Mouse (Mus musculus) thymus, postnatal 14 days (tissue): Measurements from ENCODE around the gene Slc27a1.
A peak's percentile ranks its signal among the peaks of the same experiment; 100 is the strongest.

Source experiments
- DNase-seq: peaks from one replicate; pipeline ENCODE4 v3.0.0; 2021

Slc27a1 gene

DNA sequence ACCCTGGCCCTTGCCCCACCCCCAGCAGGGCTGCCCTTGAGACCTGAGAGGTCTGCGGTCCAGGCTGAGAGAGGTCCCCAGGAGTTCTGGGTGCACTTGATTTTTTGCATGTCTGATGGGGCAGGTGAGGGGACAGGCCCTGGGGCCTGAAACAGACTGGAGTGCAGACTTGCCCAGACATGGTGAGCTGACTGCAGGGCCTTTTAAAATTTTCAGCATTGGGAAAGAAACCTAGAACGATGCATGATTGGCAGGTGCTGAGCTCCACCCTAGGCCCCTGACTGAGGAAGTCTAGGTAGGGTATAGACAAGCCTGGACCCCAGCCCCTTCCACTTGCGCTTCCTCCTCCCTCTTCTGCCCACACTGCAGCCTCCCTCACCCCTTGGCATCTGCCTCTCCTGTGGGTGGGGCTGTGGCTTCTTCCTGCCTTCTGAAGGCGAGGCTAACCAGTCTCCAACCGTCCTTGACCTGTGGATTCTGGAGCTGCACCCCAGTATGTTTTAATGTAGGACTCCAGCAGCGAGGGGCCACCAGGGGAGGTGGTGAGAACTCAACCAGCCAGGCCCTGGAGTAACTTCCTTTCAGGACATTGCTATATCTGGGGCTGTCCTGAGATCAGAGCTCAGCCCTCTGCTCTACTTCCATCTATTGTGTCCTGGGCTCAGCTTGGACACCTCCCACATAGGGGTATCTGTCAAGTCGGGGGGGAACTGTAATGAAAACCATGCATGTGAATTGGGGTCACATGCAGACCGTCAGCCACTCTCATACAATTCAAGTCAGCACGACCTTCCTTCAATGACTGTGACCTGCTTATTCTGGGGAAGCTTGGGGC lies 58.8 kb downstream of the Slc27a1 start:
- peak; percentile 23 for DNase-seq

DNA sequence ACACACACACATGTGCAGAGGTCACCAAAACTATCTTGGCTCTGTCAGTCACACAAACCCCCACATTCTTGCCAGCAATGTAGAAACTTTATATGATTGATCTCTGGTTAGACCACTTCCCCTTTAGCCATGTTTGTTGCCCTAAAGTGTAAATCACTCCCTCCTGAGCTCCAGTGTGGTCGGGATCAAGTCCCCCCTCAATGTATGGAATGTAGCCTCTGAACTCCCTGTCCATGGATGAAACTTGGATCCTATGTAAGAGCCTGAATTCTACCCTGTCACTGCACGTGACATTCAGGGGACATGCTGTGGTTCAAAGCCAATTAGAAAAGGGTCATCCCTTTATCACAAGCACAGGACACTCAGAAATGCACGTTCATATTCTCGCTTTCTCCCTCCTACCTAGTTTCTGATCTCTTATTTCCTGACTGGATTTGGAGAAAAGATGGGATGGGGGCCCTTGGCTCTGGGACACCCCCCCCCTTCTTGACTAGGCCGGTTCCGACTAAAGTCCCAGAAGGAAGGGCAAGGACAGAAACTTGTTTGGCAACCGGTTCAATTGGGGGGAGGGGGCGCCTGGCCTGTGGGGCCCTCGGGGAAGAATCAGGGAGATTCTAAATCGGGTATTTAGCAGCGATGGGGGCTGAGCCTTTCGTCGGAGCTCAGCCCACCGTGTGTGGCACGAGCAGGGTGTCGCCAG lies 59.9 kb downstream of the Slc27a1 start:
- DNase-seq, result no peak

DNA sequence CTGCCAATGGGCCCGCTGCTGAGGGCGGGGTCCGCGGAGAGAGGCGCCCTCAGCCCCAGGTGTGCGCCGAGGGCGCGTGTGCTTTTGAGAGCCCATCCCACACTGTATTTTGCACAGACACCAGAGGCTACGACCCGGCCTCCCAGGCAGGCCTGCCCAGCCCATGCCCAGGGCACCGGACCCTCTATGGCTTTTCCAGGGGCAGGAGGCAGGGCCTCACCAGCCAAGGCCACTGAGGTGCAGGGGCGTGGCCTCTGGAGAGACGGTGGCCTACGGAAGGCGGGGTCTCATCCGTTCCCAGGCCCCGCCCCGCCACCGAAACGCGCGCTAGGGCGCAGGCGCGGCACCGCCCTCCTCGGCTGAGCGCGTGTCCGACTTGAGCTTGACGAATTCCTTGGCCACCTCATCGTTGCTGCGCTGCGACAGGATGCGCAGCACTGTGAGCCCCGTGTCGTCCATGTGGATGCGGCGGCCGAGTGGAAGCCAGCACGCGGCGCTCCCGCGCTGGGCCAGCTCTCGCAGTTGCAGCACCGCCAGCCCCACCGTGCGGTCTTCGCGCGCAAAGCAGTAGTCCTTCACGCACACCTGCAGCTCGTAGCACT lies 60.5 kb downstream of the Slc27a1 start:
- DNase-seq, result peak; percentile 94

DNA sequence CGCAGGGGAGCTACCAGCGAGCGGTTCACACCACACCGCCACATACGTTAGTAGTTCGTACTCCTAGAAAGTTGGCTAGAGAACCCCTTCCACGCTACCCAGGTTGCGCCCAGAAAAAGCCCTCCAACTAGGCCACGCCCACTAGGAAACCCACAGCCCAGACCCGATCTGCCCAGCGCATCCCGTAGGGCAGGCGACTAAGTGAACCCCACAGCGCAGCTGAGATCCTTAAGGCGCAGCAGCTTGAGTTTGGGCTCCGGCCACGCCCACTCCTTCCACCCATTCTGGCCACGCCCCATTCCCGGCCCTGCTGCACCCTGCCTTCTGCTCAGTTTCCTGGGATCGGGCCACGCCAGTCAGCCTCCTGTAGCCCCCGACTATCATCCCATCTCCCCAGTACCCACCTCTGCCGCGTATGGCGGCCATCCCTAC lies 61.1 kb downstream of the Slc27a1 start:
- DNase-seq, result peak; percentile 70

DNA sequence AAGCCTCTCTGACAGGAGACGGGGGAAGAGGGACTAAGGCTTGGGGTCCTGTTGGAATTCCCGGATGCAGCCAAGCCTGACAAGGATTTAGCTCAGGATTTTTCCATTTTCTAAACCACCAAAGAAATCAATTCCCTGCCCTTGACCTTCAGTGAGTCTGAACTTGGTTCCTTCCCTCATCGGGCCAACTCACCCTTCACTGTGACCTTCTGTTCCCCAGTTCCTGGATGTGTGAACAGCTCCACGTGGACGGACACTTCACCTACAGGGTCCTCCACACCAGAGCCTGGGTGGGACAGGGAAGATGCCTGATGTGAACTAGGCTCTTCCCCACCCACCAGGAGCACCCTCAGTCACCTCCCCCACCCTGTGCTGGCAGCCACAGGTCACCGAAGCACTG lies 62.1 kb downstream of the Slc27a1 start:
- no peak for DNase-seq

DNA sequence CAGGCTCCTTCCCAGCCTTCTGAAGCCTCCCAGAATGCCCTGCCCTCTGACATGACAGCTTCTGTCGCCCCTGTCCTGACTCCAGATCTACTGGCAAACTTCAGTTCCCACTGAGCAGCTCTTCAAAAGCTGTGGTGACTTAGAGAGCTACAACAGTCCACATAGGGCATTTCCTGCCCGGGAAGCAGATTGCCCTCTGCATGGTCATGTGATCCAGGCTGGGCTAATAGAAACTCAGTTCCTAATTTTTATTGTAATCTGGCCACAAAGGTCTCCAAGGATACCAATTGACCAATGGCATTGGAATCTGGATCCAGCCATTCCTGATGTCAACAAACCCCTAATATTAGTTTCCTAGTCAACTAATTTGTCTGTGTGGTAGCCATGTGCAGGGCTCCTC lies 63.2 kb downstream of the Slc27a1 start:
- no peak for DNase-seq

DNA sequence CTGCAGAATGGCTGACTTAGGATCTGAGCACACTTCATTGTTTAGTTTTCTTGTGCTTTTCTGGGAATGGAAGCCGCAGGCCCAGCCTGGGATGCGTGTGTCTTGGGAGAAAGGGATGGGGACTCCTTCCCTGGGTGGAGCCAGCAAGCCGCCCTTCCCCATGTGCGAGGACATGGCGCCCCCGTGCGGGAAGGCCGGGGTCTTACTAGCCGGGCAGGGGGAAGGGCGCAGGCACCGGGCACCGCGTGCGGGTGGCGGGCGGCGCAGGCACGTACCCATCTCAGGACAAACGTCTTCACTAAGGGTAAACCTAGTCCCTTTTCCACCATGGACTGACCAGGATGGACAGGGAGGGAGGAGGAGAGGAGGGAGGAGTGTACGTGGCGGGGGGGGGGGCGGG lies 64.5 kb downstream of the Slc27a1 start:
- DNase-seq, result peak; percentile 90

DNA sequence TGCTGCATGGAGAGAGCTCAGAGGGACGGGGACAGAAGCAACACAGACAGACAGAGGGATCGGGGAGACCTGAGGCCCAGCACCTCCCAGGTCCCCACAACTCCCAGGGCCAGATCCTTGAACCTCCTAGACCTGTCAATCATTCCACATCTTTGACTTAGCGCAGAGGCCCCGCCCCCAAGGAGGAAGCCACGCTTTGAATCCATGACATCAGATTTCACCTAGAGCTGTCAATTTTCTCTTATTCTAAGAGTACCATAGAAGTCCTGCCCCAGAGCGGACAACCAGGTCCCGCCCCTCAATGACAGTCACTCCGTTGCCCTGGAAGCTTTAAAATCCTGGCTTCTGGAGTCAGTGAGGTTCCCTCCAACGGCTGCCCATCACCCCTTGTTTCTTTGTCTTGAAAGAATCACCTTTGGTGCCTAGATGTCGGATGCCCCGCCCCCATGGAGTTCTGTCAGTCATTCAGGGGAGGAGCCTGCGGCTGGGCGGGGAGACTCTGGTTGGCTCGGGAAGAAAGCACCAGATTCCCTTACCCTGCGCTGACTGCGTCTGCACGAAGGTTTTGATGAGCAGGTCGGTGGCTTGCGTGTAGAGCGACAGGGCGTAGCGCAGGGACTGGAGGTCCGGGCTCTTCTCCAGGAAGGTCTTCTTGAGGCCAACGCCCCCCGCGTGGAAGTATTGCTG lies 65.4 kb downstream of the Slc27a1 start:
- DNase-seq, result peak; percentile 86
